Mouse (Mus musculus) olfactory bulb, adult 2 months (tissue): ENCODE measurements around the gene Gpr84. TPM values are rescaled to one million over a fixed set of nuclear protein-coding genes. Genes with fewer than 3 reads are reported as not detected.

ENCODE experiments used
- H3K27ac ChIP-seq: fragments of 200-500 bp; 2 replicates; pipeline ENCODE4 v1.5.1; 2012; ENCODE audit warnings: low read depth, low read length; ENCODE audit not compliant: insufficient read depth
- H3K4me1 ChIP-seq: fragments of 200-500 bp; 2 replicates; pipeline ENCODE4 v1.6.1; 2012; ENCODE audit warnings: low read length; ENCODE audit not compliant: control insufficient read depth, insufficient read depth
- H3K4me3 ChIP-seq: fragments of 200-500 bp; 2 replicates; pipeline ENCODE4 v1.5.1; 2012; ENCODE audit warnings: mild to moderate bottlenecking, low read depth, low read length, moderate library complexity; ENCODE audit not compliant: insufficient read depth
- CTCF ChIP-seq: fragments of 200-500 bp; IDR thresholded peaks from 2 replicates; pipeline ENCODE4 v1.5.1; 2012; ENCODE audit warnings: low read depth, mild to moderate bottlenecking, low read length, moderate library complexity; ENCODE audit not compliant: insufficient read depth
- POLR2A ChIP-seq: fragments of 200-500 bp; IDR thresholded peaks from 2 replicates; pipeline ENCODE4 v1.6.1; 2012; ENCODE audit warnings: mild to moderate bottlenecking, low read depth, low read length, moderate library complexity; ENCODE audit not compliant: insufficient read depth
- WGBS: fragments of 180-500 bp; shearing (Covaris S2); methylation state at CpG from one replicate; pipeline ENCODE4 v1.1.7; 2018; 5-methylcytosine and 5-hydroxymethylcytosine counted together
- polyA plus RNA-seq: library from polyadenylated mRNA; stranded (reverse); fragments of >200 nt; gene quantifications from 2 replicates; pipeline ENCODE4 v1.2.4, GENCODE M21; 2012; ENCODE audit warnings: low replicate concordance; ENCODE audit not compliant: missing spikeins, insufficient read depth, insufficient read length

The Gpr84 gene
- polyA plus RNA-seq, 1 experiment, result not detected

- Histone ChIP-seq H3K4me1 (no peaks in the 10 kb centered on the region), H3K27ac (no peak overlapping the region), H3K4me3 (no peak overlapping the region)
- WGBS, result 21% methylated on average over 4 of the region's 4 CpGs
- TF ChIP-seq CTCF (peak; percentile 55; the same call in 1 of the 2 replicates), POLR2A (no peak)
Measured at GRCm38 (mm10) chr15:103352856-103353255, 42.4 kb upstream of the Gpr84 start.

GRCm38 (mm10) chr15:103347275-103347684 is 36.9 kb upstream of the Gpr84 start:
- H3K4me1 ChIP-seq, result no peaks in the 10 kb centered on the region
- 4% methylated on average over 2 of the region's 2 CpGs for WGBS
- no peak overlapping the region for H3K27ac ChIP-seq
- H3K4me3 ChIP-seq, result no peak overlapping the region
- no peak for TF ChIP-seq POLR2A
- TF ChIP-seq CTCF, result no peak

- H3K4me1 ChIP-seq, result peaks cover 10% of the 10 kb centered on the region; the same call in 1 of the 2 replicates
- no peak for TF ChIP-seq POLR2A
- TF ChIP-seq CTCF, result no peak
- 94% methylated on average over 6 of the region's 6 CpGs for WGBS
- no peak overlapping the region for H3K27ac ChIP-seq
- no peak overlapping the region for H3K4me3 ChIP-seq
Measured at GRCm38 (mm10) chr15:103345789-103346188, 35.4 kb upstream of the Gpr84 start.

- Histone ChIP-seq H3K4me3 (no peak overlapping the region), H3K4me1 (peaks cover 26% of the 10 kb centered on the region), H3K27ac (no peak overlapping the region)
- TF ChIP-seq POLR2A, result no peak
- TF ChIP-seq CTCF, result no peak
Measured at GRCm38 (mm10) chr15:103343556-103343955, 33.1 kb upstream of the Gpr84 start.

- TF ChIP-seq POLR2A (no peak), CTCF (no peak)
- Histone ChIP-seq H3K4me1 (peaks cover 30% of the 10 kb centered on the region), H3K4me3 (no peak overlapping the region), H3K27ac (no peak overlapping the region)
- WGBS, result 72% methylated on average over 3 of the region's 3 CpGs
Measured at GRCm38 (mm10) chr15:103343008-103343407, 32.6 kb upstream of the Gpr84 start.

- Histone ChIP-seq H3K4me3 (no peak overlapping the region), H3K4me1 (peaks cover 30% of the 10 kb centered on the region), H3K27ac (no peak overlapping the region)
- no peak for TF ChIP-seq CTCF
- TF ChIP-seq POLR2A, result no peak
- WGBS, result 23% methylated on average over 4 of the region's 4 CpGs
Measured at GRCm38 (mm10) chr15:103342415-103342814, 32.0 kb upstream of the Gpr84 start.

- peaks cover 33% of the 10 kb centered on the region for H3K4me1 ChIP-seq
- no peak overlapping the region for H3K27ac ChIP-seq
- H3K4me3 ChIP-seq, result no peak overlapping the region
- TF ChIP-seq POLR2A, result no peak
- no peak for TF ChIP-seq CTCF
- 73% methylated on average over 8 of the region's 8 CpGs for WGBS
Measured at GRCm38 (mm10) chr15:103341547-103341946, 31.1 kb upstream of the Gpr84 start.

- no peak for TF ChIP-seq CTCF
- no peak for TF ChIP-seq POLR2A
- Histone ChIP-seq H3K4me1 (peaks cover 35% of the 10 kb centered on the region), H3K4me3 (no peak overlapping the region), H3K27ac (no peak overlapping the region)
- WGBS, result 50% methylated on average over 4 of the region's 4 CpGs
Measured at GRCm38 (mm10) chr15:103340786-103341185, 30.4 kb upstream of the Gpr84 start.

GRCm38 (mm10) chr15:103339961-103340337 is 29.5 kb upstream of the Gpr84 start, which contains the start of gene Zfp385a:
Gene Zfp385a, minus strand, starts transcription at chr15:103340093.
- peak within 1 kb of the TSS; percentile 67 for H3K4me3 ChIP-seq
- TF ChIP-seq POLR2A (no peak), CTCF (no peak)
- WGBS, result under 1% methylated on average over 25 of the region's 26 CpGs
- peak within 1 kb of the TSS; percentile 38 for H3K27ac ChIP-seq
- H3K4me1 ChIP-seq, result peaks cover 42% of the 10 kb centered on the region

- Histone ChIP-seq H3K4me3 (peak overlapping the region; percentile 67), H3K27ac (peak overlapping the region; percentile 38), H3K4me1 (peaks cover 45% of the 10 kb centered on the region)
- no peak for TF ChIP-seq CTCF
- TF ChIP-seq POLR2A, result no peak
- WGBS, result 19% methylated on average over 31 of the region's 31 CpGs
Measured at GRCm38 (mm10) chr15:103339166-103339960, 29.0 kb upstream of the Gpr84 start.
